Mouse (Mus musculus) lung, postnatal 0 days (tissue): ENCODE data around the gene Npas2.

ENCODE experiments used
- CTCF ChIP-seq: IDR thresholded peaks from 2 replicates; pipeline ENCODE4 v1.5.1; 2016; ENCODE audit warnings: antibody characterized with exemption, mild to moderate bottlenecking
- EP300 ChIP-seq: IDR thresholded peaks from 2 replicates; pipeline ENCODE4 v1.6.1; 2016; ENCODE audit warnings: antibody characterized with exemption, mild to moderate bottlenecking, control low read depth

DNA sequence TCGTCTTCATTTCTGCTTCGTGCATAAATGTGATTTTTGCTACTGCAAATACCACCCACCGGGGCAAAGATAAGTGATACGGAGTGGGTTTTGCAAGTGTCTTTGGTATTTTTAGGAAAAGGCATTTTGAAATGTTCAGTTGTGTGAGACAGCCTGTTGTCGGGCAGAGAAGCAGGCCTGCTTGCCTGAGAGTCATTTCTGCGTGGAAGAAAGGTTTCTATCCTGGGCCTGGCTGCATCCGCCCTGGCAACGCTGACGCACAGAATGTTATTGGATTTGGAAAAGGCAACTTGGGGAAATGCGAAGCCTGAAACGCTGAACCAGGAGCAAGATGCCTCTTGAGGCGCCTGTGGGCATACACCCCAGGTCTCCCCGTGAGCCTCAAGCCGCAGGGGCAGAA, 16.3 kb upstream of the Npas2 start:
- TF ChIP-seq CTCF (no peak), EP300 (no peak)
